Mouse (Mus musculus) left cerebral cortex, postnatal 25 days (tissue): ENCODE measurements around the gene Smim9. TPM values are rescaled to one million over a fixed set of nuclear protein-coding genes. Genes with fewer than 3 reads are reported as not detected.
"Not testable (repeated sequence)": the region's sequence is repeated elsewhere in the genome, so short reads cannot be mapped to it uniquely, and the experiment has no call there.

Experiments
- DNase-seq, 2 experiments: peaks; one replicate each; pipeline ENCODE4 v3.0.0; 2022; ENCODE audit warnings: low spot score in 2 of 2, mixed read lengths in 1 of 2
- intact Hi-C: fragments of 180-260 bp; cut with DNase I; formaldehyde crosslinking; loops from one replicate; pipeline ENCODE4 v1.15.1; 2025
- total RNA-seq, 2 experiments: library from RNA; stranded (reverse); gene quantifications; 2 replicates each; pipeline ENCODE4 v1.2.3; 2021

The Smim9 gene
- not detected for total RNA-seq

DNA sequence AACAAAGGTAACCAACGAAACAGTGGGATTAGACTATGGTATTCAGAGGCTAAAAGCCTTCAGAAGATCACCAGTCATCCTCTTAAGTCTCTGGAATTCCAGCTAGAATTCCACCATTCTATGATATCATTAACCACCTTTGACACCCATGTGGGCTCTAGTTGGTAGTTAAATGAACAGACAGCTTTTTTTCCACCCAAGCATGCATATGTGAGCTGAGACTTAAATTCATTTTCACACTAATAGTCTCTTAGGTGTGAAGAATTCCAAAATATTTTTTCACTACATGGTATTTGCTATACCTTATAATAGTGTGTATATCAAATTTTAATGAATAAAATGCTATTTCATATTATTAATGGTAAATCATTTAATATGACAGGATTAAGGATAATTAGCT lies at the start of gene Smim9:
Gene Smim9, minus strand, starts transcription at position 101 of the 400 bp plus-strand sequence.
- intact Hi-C loops = no loop called here

DNA sequence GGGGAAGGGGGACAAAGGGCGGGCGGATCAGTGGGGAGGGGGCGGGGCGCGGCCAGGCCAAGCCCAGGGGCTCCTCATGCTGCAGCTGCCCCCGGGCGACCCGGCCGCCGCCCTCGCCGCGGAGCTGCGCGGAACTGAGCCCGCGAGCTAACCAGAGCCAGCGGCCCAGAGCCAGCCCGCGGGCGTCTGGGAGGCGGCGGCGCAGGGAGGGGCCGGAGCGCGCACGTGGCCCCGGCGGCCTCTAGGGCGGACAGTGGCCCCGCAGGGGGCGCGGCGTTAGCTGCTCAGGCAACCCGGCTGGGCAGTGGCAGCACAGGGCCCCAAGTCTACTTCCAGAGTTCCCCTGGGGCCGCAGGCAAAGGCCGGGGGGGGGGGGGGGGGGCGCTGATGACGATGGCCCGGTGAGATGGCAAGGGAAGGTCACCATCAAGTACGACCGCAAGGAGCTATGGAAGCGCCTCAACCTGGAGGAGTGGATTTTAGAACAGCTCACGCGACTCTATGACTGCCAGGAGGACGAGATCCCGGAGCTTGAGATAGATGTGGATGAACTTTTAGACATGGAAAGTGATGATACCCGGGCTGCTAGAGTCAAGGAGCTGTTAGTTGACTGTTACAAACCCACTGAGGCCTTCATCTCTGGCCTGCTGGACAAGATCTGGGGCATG lies 7.9 kb downstream of the Smim9 start:
- no peak for DNase-seq
- intact Hi-C loops = no loop called here

More for the DNA sequence above, at the start of gene Smim9:
- no peak for DNase-seq

- DNase-seq = no peak
- intact Hi-C loops = no loop called here
These were observed 11.3 kb downstream of the Smim9 start for GRCm38 (mm10) chrX:75152249-75152648.

DNA sequence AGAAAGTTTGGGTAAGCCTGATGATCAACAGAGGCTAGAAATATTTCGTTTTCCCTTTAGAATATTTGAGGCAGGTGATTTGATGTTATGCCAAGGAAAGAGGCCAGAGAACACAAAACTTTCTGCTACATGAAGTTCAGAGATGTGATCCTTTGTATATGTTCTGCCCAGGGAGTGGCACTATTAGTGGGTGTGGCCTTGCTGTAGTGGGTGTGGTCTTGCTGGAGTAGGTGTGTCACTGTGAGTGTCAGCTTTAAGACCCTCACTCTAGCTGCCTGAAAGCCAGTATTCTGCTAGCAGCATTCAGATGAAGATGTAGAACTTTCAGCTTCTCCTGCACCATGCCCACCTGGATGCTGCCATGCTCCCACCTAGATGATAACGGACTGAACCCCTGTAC lies 13.3 kb downstream of the Smim9 start:
- DNase-seq = no peak
- intact Hi-C loops = no loop called here

GRCm38 (mm10) chrX:75148414-75148813 lies 15.2 kb downstream of the Smim9 start:
- no peak for DNase-seq

GRCm38 (mm10) chrX:75143124-75143555 lies 20.4 kb downstream of the Smim9 start:
- intact Hi-C loops, DNase-seq: not testable (repeated sequence)

More at GRCm38 (mm10) chrX:75148414-75148813, 15.2 kb downstream of the Smim9 start:
- intact Hi-C loops = no loop called here

DNA sequence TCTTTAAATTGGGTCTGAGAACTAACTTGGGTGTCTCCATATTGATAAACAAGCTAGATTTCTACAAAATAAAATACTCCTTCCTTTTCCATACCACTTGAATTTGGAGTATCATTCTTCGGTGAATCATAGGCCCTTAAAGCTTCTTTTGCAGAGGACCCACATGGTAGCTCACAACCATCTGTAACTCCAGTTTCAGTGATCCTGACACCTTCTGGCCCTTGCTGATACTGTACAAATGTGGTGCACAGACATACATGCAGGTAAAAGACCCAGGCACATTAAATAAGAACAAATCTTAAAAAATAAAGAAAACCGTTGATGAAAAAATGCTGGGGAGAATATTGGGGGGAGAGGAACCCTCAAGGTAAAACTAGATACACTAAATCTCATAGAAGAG lies 25.4 kb downstream of the Smim9 start:
- DNase-seq = no peak
- intact Hi-C loops = no loop called here

- DNase-seq = no peak
- intact Hi-C loops = no loop called here
These were observed 25.8 kb downstream of the Smim9 start for GRCm38 (mm10) chrX:75137729-75138128.

DNA sequence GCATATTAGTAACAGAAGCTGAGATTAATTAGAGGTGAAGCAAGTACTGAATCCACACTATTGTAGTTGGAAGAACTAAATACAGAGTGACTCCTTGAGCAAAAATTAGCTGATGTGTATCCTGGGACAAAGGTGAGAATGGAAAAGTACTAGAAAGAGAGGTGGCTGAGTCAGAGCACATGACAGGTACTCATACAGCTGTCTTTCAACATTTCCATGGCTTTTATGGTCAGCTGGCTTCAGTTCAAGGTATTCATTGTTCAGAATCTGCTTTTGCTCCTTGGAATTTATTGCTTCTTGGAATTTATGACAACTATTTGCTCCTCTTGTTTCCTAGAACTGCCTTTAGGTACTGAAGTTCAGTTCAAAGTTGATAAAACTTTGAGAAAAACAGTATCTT lies 26.6 kb downstream of the Smim9 start:
- intact Hi-C loops = no loop called here
- no peak for DNase-seq

DNA sequence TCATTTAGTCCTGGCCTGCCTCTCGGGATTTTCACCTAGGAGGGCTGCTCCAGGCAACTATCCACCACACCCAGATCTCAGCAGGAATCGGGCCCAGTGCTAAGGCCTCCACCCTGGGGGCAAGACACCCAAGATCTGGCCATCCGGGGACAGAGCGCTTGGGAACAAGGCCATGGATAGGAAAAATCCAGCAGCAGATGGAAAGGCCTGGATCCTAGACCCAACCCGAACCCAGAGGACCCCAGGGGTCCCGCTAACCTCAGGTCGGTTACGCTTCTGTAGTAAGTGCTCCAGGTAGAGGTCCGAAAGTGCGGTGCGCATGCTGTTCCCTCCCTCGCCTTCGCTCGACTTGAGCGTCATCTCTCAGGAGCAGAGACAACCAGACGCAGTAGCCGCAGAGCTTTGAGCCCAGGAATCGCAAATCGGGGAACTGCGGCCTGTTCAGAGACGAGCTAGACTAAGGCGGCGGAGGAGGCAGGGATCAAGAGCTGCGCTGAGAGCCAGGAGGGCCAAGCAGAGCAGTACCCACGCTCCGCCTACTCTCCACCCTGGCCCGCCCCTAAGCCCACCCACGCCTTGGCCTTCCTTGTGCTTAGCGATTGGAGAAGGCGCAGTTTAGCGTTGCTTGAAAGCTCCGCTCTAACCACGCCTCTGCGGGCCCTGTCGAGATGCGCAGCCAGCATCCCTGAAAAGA lies 33.0 kb downstream of the Smim9 start, which contains the start of gene Mpp1:
Gene Mpp1, minus strand, starts transcription at position 550 of the 694 bp plus-strand sequence.
- peak; percentile 60 to 73 for DNase-seq
- intact Hi-C loops = no loop called here

GRCm38 (mm10) chrX:75129474-75129873 lies 34.1 kb downstream of the Smim9 start:
- intact Hi-C loops = loop anchor here (10.0 kb wide), 1 partner anchor 285 kb away; the partner anchor contains the start of genes Brcc3, Cmc4 and Mtcp1
- no peak for DNase-seq

DNA sequence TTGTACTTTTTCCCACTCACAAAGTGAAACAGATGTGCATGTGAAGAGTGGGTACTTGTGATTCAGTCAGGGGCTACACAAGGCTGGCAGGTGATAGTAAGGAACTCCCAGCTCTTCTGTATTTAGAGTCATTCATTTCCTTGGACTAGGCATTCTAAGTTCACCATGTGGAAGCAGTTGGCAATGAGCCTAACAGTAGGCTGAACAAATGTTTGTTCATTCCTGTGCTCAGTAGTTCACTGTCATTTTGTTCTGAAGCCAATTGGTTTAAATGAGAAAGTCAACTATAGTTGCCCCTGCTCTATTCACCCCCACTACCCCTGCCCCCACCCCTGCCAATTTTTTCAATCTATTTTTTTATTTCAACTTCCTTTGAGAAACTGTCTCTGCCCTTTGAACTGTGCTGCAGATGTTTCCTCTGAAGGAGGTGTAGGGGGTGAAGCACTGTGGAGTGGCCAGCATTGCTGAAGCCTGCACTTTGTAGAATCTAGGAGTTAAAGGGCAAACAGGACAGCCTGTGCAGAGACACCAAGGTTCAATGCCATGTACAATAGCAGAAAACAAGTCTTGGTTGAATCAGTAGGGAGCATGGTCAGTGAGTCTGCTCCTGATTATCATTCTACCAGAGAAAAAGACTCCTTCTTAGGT lies 35.1 kb downstream of the Smim9 start:
- intact Hi-C loops = loop anchor here (10.0 kb wide), 1 partner anchor 286 kb away; the partner anchor contains the start of genes Brcc3, Cmc4 and Mtcp1
- DNase-seq = no peak

- intact Hi-C loops = loop anchor here (10.0 kb wide), 1 partner anchor 288 kb away; the partner anchor contains the start of genes Brcc3, Cmc4 and Mtcp1
- no peak for DNase-seq
These were observed 36.7 kb downstream of the Smim9 start for GRCm38 (mm10) chrX:75126893-75127292.

- intact Hi-C loops = loop anchor here (10.0 kb wide), 1 partner anchor 289 kb away; the partner anchor contains the start of genes Brcc3, Cmc4 and Mtcp1
- DNase-seq = no peak
These were observed 38.0 kb downstream of the Smim9 start for GRCm38 (mm10) chrX:75125606-75126005.

- no peak for DNase-seq
- intact Hi-C loops = no loop called here
These were observed 48.0 kb downstream of the Smim9 start for GRCm38 (mm10) chrX:75115550-75115949.

- DNase-seq = no peak
- intact Hi-C loops = loop anchor here (10.0 kb wide), 1 partner anchor 647 kb away; no protein-coding TSS in a partner anchor
These were observed 61.3 kb downstream of the Smim9 start for GRCm38 (mm10) chrX:75102293-75102692.

- intact Hi-C loops = no loop called here
- DNase-seq = no peak
These were observed 64.8 kb downstream of the Smim9 start for GRCm38 (mm10) chrX:75098799-75099198.

DNA sequence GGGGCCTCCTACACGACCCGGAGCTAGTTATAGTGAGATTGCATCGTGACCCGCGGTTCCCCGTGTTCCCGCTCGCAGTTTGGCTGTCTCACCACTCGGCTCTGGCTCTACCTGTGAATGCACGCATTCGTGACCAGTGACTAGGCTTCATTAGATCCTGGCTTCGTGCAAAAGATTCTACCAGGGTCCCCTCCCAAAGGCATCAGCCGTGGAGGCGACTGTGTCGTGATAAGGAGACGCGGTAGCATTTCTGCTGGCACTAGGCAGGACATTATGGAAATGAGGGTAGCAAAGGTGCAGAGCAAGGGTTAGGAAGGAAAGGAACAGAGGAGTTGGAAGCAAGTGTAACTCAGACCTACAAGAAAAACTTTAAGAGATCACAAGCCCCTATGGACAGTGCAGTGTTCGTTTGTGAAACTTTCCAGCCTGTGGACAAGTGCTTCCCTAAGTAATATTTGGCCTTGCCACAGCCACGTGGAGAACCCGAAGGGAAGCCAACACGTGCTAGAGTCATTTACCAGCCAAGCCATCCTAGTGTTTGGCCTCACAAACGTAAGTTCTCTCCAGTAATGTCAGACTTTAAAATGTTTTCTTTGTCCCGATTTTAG lies 67.3 kb downstream of the Smim9 start:
- intact Hi-C loops = no loop called here
- DNase-seq = no peak
